Mouse (Mus musculus) CH12.LX (cell line): ENCODE measurements at regions not wholly inside any gene's neighbourhood (a gene's known extent, or its start where the extent isn't known, plus 50 kb on each side); places are given as distances from the start of the nearest gene placed in this dataset.

Experiments used
- DNase-seq: peaks from one replicate; pipeline ENCODE4 v3.0.0-alpha.2; 2013; ENCODE audit errors: extremely low read depth
- H3K27ac ChIP-seq: 2 replicates; pipeline ENCODE4 v1.5.1; 2012; ENCODE audit warnings: low read depth, mild to moderate bottlenecking, control low read depth, moderate library complexity; ENCODE audit not compliant: insufficient read depth
- H3K27me3 ChIP-seq: replicated peaks from 2 replicates; pipeline ENCODE3; 2012; ENCODE audit warnings: inconsistent platforms
- H3K36me3 ChIP-seq, 2 experiments: replicated peaks in 1 of 2; 2 replicates each; pipeline versions ENCODE3 to v1.6.1; 2012; ENCODE audit warnings: inconsistent platforms in 1 of 2, low read length in 1 of 2, mild to moderate bottlenecking in 1 of 2, mixed read lengths in 1 of 2, moderate library complexity in 1 of 2; ENCODE audit not compliant: control insufficient read depth in 1 of 2, insufficient read depth in 1 of 2
- H3K4me1 ChIP-seq, 2 experiments: 2 replicates each; pipeline ENCODE4 v1.6.1; 2012; ENCODE audit warnings: inconsistent platforms in 1 of 2, moderate library complexity in 1 of 2; ENCODE audit not compliant: insufficient read depth in 2 of 2, control insufficient read depth in 1 of 2
- H3K4me2 ChIP-seq: 2 replicates; pipeline ENCODE4 v1.6.1; 2012; ENCODE audit warnings: low read depth, mild to moderate bottlenecking, control low read depth; ENCODE audit not compliant: poor library complexity, insufficient read depth, severe bottlenecking
- H3K4me3 ChIP-seq, 3 experiments: fragments of 150-350 bp in 1 of 3; sonication (generic) in 1 of 3; replicated peaks in 1 of 3; 2 replicates each; pipeline versions ENCODE3 to v1.5.1; 2011 to 2012; ENCODE audit warnings: low read depth in 2 of 3, low read length in 2 of 3, mild to moderate bottlenecking in 2 of 3, moderate library complexity in 2 of 3, control low read depth in 1 of 3, improper control_type of control experiment in 1 of 3, inconsistent platforms in 1 of 3, mixed read lengths in 1 of 3; ENCODE audit not compliant: poor library complexity in 1 of 3
- H3K79me2 ChIP-seq: replicated peaks from 2 replicates; pipeline ENCODE4 v1.6.1; 2012; ENCODE audit warnings: mild to moderate bottlenecking, moderate library complexity; ENCODE audit not compliant: control insufficient read depth, poor library complexity, insufficient read depth, severe bottlenecking; ENCODE audit errors: extremely low read depth
- H3K9ac ChIP-seq: 2 replicates; pipeline ENCODE4 v1.6.1; 2012; ENCODE audit warnings: low read depth, mild to moderate bottlenecking, control low read depth, moderate library complexity; ENCODE audit not compliant: insufficient read depth
- H3K9me3 ChIP-seq: replicated peaks from 2 replicates; pipeline ENCODE3; 2012; ENCODE audit warnings: low read length, inconsistent platforms, mixed read lengths
- BHLHE40 ChIP-seq: IDR thresholded peaks from 2 replicates; pipeline ENCODE4 v1.6.1; 2011; ENCODE audit warnings: mild to moderate bottlenecking, low read depth, low read length, improper control_type of control experiment
- CHD2 ChIP-seq: IDR thresholded peaks from 2 replicates; pipeline ENCODE4 v1.6.1; 2011; ENCODE audit warnings: low read length, improper control_type of control experiment
- CTCF ChIP-seq, 2 experiments: IDR thresholded peaks in 1 of 2; conservative IDR thresholded peaks in 1 of 2; 2 replicates each; pipeline ENCODE4 v1.5.1; 2011 to 2012; ENCODE audit warnings: low read depth in 2 of 2, low read length in 2 of 2, improper control_type of control experiment in 1 of 2, inconsistent platforms in 1 of 2, mild to moderate bottlenecking in 1 of 2, moderate library complexity in 1 of 2
- ELF1 ChIP-seq: IDR thresholded peaks from 2 replicates; pipeline ENCODE4 v1.6.1; 2014; ENCODE audit warnings: low read depth, mild to moderate bottlenecking, inconsistent platforms, low read length, improper control_type of control experiment
- EP300 ChIP-seq: IDR thresholded peaks from 2 replicates; pipeline ENCODE4 v1.6.1; 2011; ENCODE audit warnings: low read length, improper control_type of control experiment
- ETS1 ChIP-seq: conservative IDR thresholded peaks from 2 replicates; pipeline ENCODE4 v1.6.1; 2012; ENCODE audit warnings: low read depth, mild to moderate bottlenecking, inconsistent platforms, low read length, improper control_type of control experiment, moderate library complexity
- HCFC1 ChIP-seq: IDR thresholded peaks from 2 replicates; pipeline ENCODE4 v1.6.1; 2012; ENCODE audit warnings: low read depth, mild to moderate bottlenecking, inconsistent platforms, low read length, improper control_type of control experiment
- KAT2A ChIP-seq: IDR thresholded peaks from 2 replicates; pipeline ENCODE4 v1.6.1; 2012; ENCODE audit warnings: low read length, improper control_type of control experiment, inconsistent platforms; ENCODE audit not compliant: insufficient replicate concordance
- MAFK ChIP-seq: IDR thresholded peaks from 2 replicates; pipeline ENCODE4 v1.6.1; 2011; ENCODE audit warnings: low read length, improper control_type of control experiment; ENCODE audit not compliant: insufficient replicate concordance
- MAX ChIP-seq: IDR thresholded peaks from 2 replicates; pipeline ENCODE4 v1.6.1; 2011; ENCODE audit warnings: low read length, improper control_type of control experiment
- MAZ ChIP-seq: IDR thresholded peaks from 2 replicates; pipeline ENCODE4 v1.6.1; 2012; ENCODE audit warnings: low read depth, mild to moderate bottlenecking, inconsistent platforms, low read length, improper control_type of control experiment, moderate library complexity
- NRF1 ChIP-seq: IDR thresholded peaks from 2 replicates; pipeline ENCODE4 v1.6.1; 2014; ENCODE audit warnings: low read depth, mild to moderate bottlenecking, inconsistent platforms, low read length, improper control_type of control experiment, moderate library complexity
- RAD21 ChIP-seq: IDR thresholded peaks from 2 replicates; pipeline ENCODE4 v1.6.1; 2011; ENCODE audit warnings: low read depth, mild to moderate bottlenecking, low read length, improper control_type of control experiment, moderate library complexity
- SIN3A ChIP-seq: IDR thresholded peaks from 2 replicates; pipeline ENCODE4 v1.6.1; 2012; ENCODE audit warnings: low read length, improper control_type of control experiment, inconsistent platforms
- SMC3 ChIP-seq: IDR thresholded peaks from 2 replicates; pipeline ENCODE4 v1.6.1; 2011; ENCODE audit warnings: low read depth, low read length, improper control_type of control experiment
- TBP ChIP-seq: conservative IDR thresholded peaks from 2 replicates; pipeline ENCODE4 v1.6.1; 2011; ENCODE audit warnings: low read depth, low read length, improper control_type of control experiment
- USF1 ChIP-seq: IDR thresholded peaks from 2 replicates; pipeline ENCODE4 v1.6.1; 2014; ENCODE audit warnings: low read depth, mild to moderate bottlenecking, inconsistent platforms, low read length, improper control_type of control experiment
- USF2 ChIP-seq: conservative IDR thresholded peaks from 2 replicates; pipeline ENCODE4 v1.6.1; 2011; ENCODE audit warnings: low read depth, low read length, improper control_type of control experiment
- ZKSCAN1 ChIP-seq: IDR thresholded peaks from 2 replicates; pipeline ENCODE4 v1.6.1; 2012; ENCODE audit warnings: low read depth, inconsistent platforms, low read length, improper control_type of control experiment, borderline replicate concordance
- ZMIZ1 ChIP-seq: IDR thresholded peaks from 2 replicates; pipeline ENCODE4 v1.6.1; 2012; ENCODE audit warnings: low read depth, mild to moderate bottlenecking, inconsistent platforms, low read length, improper control_type of control experiment
- ZNF384 ChIP-seq: IDR thresholded peaks from 2 replicates; pipeline ENCODE4 v1.6.1; 2012; ENCODE audit warnings: low read depth, low read length, improper control_type of control experiment, inconsistent platforms
- dilution Hi-C: fragments of 300-500 bp; cut with MboI; formaldehyde crosslinking; loops from 2 replicates; pipeline ENCODE4 v1.14.3; 2020; ENCODE audit warnings: low sequenced_read_pairs; ENCODE audit not compliant: extremely low pct_unique_long_range_greater_than_20kb, extremely low pct_ligation_motif_present
- in situ Hi-C: fragments of 300-500 bp; cut with MboI; formaldehyde crosslinking; loops from 3 replicates; pipeline ENCODE4 v1.14.3; 2019; ENCODE audit warnings: low sequenced_read_pairs, low pct_ligation_motif_present, low pct_unique_long_range_greater_than_20kb, mixed read lengths

- TF ChIP-seq MAZ (no peak), MAFK (no peak), HCFC1 (no peak), ZMIZ1 (no peak), NRF1 (no peak), RAD21 (no peak), MAX (no peak), ETS1 (no peak), TBP (no peak), ZNF384 (no peak), KAT2A (no peak), SIN3A (no peak), ELF1 (no peak)
- H3K4me2 ChIP-seq = no peak overlapping the region
- no peak overlapping the region for H3K27ac ChIP-seq
- no peak overlapping the region for H3K4me3 ChIP-seq
- in situ Hi-C loops (loop anchor here (25.0 kb wide), 1 partner anchor 263 kb away; the partner anchor contains the start of gene Irgm1), dilution Hi-C loops (no loop called here)
- peaks cover 2% of the 10 kb centered on the region for H3K27me3 ChIP-seq
- H3K9me3 ChIP-seq = peaks cover 2% of the 10 kb centered on the region
- no peaks in the 10 kb centered on the region for H3K36me3 ChIP-seq
- peaks cover 0 to 10% of the 10 kb centered on the region in 2 experiments; a peak in 2 of 4 replicates for H3K4me1 ChIP-seq
- H3K9ac ChIP-seq = no peak overlapping the region
- DNase-seq = no peak
- no peaks in the 10 kb centered on the region for H3K79me2 ChIP-seq
Measured at GRCm38 (mm10) chr11:48599573-48600127, 200.5 kb upstream of the Rack1 start.

DNA sequence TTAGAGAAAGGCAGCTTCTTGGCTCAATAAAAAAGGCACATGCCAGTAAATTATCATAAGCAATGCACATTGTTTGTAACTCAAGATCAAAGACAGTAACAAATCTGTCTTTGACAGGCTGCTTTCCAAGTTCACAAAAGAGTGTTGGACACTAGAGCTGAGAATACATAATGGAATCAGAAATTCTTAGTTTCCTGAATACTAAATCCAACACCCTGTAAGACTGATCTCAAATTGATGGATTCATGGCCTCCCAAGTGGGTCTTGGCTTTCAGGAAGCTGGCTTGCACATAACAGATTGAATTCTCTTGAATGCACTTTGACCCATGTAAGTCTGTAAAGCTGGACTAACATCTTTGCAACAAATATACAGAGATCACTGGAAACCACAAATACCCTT lies 201.1 kb upstream of the Rack1 start:
- Histone ChIP-seq H3K4me1 (peaks cover 0 to 10% of the 10 kb centered on the region in 2 experiments; a peak in 2 of 4 replicates), H3K27ac (no peak overlapping the region), H3K4me3 (no peak overlapping the region), H3K9me3 (peaks cover 2% of the 10 kb centered on the region), H3K9ac (no peak overlapping the region), H3K27me3 (peaks cover 8% of the 10 kb centered on the region), H3K36me3 (no peaks in the 10 kb centered on the region), H3K79me2 (no peaks in the 10 kb centered on the region), H3K4me2 (no peak overlapping the region)
- in situ Hi-C loops = loop anchor here (25.0 kb wide), 1 partner anchor 263 kb away; the partner anchor contains the start of gene Irgm1
- TF ChIP-seq ELF1 (no peak), CTCF (conservative IDR thresholded peaks at IDR 0.05 in 1 of 2, IDR thresholded peaks at IDR 0.05 in 1 of 2; ENCODE audit: low read depth in 2 of 2, low read length in 2 of 2) (no peak), CHD2 (no peak), HCFC1 (no peak), USF1 (no peak), SIN3A (no peak), EP300 (no peak), ZKSCAN1 (no peak), ZNF384 (no peak), USF2 (no peak), BHLHE40 (no peak), SMC3 (no peak)
- dilution Hi-C loops = no loop called here
- no peak for DNase-seq
